Mouse (Mus musculus): Measurements from ENCODE around the gene Fpr3.
A peak's percentile ranks its signal among the peaks of the same experiment; 100 is the strongest.
"Not testable (repeated sequence)": the region's sequence is repeated elsewhere in the genome, so short reads cannot be mapped to it uniquely, and the experiment has no call there.

Fpr3 gene

GRCm38 (mm10) chr17:17883840-17884239 lies 3.8 kb upstream of the Fpr3 start, which contains the start of gene Fpr1:
TSS of gene Fpr1 (minus strand) at chr17:17883940.
- no peak for DNase-seq

GRCm38 (mm10) chr17:17889732-17890425 lies 2.2 kb downstream of the Fpr3 start:
- no peak for DNase-seq

DNA sequence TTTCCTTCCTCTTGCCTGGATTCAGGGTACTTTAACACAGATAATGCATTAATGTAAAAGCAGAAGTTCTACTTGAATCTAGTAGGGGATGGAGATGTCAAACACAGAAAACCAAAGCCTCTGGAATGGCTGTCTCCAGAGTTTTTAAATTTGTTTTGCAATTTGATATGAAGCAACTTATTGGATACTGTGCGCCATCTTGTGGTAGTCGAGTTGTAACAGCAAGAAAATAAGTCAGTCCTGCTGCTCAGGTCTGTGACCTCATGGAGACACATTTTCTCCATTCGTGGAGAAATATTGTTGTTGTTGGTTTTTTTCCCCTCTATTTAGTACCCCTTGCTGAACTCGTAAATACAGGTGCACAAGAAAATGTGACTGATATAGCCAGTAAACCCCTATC lies 8.4 kb downstream of the Fpr3 start:
- DNase-seq: no peak

GRCm38 (mm10) chr17:17899268-17899667 lies 11.6 kb downstream of the Fpr3 start:
- DNase-seq: no peak

DNA sequence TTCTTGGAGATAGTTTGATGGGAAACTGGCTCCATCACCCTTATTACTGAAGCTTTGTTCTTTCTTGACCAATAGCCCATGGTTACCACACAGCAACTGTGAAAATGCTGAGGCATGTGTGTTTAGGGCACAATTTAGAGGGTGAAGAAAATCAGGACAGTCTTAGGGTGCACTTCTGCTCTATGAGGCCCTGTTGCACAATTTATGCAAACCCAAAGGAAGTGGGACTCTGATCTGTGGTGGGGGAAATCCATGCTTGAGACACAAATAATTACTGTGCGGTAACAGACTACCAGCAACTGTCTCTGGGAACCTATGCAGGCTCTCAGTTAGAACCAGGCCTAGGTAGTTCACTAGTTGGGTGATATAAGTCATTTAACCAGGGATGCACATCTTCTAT lies 13.1 kb downstream of the Fpr3 start:
- DNase-seq: no peak

DNA sequence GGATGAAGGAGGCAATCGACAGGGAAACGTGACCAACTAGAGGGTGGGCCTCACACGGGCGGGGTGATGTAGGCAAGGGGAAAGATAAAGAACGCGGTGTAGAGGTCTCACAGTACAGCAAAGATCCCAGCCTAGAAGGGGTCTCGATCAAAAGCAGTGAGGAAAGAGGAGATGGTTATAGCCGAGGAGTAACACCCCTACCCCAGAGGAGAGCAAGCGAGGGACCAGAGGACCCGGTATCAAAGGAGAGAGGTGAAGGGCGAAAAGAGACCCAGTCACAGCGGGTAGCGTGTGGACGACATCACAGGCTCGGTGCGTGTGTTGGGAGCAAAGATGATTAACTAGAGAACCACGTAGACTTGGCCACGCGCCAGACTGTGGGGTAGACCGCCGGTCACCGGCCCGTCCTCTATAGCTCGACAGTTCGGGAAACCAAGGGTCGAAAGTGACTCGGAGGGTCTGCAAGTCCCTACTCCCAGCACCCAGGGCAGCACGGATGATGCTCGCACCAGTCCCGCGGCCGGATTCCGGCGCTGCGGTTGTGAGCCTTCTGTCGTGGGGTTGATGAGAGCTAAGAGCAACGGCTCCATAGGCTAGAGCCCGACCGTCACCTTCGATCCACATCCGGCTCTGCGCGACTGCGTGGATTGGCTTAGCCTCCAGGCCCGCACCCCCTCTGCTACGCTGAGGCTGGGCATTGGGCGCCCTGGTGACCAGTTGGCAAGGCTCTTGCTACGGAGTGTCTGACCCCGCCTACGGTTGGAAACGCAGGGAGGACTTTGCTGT lies 22.2 kb downstream of the Fpr3 start:
- peak; percentile 16 for DNase-seq

DNA sequence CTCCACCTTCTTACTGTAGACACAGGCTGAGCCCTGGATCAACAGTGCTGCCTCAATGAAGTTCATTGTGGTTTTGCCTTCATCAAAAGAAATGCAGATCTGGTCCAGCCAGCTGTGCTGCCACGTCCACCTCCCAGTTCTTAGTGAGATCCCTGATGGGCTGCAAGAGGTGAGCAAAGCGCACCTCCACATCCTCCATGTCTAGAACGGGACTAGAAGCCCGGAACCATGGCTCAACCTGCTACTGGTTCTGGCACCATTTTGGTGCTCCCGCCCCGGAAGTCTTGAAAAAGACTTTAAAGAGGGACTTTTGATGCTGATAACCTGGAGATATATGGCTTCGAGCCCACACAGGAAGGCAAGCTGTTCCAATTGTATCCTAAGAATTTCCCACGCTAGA lies 25.0 kb downstream of the Fpr3 start:
- not testable (repeated sequence) for DNase-seq

GRCm38 (mm10) chr17:17917376-17917775 lies 29.7 kb downstream of the Fpr3 start:
- no peak for DNase-seq

DNA sequence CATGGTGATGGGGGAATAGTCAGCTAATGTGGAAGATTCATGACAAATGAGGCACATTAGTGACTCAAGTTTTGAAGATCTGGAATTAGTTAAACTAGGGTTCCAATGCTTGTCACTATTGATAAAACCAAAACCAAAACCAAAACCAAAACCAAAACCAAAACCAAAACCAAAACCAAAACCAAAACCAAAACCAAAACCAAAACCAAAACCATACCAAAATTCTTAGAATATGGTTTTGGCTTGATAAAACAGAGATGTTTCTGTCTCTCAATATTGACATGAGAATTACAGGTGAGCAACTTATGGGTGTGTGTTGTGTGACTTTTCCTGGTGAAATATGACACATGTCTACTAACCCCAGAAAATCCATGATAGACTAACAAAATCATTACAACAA lies 30.1 kb downstream of the Fpr3 start:
- no peak for DNase-seq

- no peak for DNase-seq
Measured at GRCm38 (mm10) chr17:17973443-17973842, 85.8 kb downstream of the Fpr3 start.

DNA sequence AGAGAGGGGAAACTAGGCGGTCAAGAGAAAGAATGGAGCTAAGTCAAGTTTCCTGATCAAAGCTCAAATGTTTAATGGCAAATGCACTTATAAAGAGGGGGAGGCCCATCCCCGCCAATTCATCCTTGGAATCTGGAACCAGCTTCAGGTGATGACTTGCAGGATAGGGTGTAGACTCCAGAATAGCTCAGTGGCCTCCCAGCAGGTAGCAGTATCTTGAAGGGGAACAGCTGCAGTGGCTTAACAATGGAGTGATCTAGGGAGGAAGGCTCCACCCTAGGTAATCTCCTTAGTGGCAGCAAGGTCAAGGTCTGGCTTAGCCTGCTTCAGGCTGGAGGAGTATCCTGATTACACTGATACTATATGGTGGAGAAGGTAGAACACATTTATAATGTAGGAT lies 93.6 kb downstream of the Fpr3 start:
- not testable (repeated sequence) for DNase-seq

DNA sequence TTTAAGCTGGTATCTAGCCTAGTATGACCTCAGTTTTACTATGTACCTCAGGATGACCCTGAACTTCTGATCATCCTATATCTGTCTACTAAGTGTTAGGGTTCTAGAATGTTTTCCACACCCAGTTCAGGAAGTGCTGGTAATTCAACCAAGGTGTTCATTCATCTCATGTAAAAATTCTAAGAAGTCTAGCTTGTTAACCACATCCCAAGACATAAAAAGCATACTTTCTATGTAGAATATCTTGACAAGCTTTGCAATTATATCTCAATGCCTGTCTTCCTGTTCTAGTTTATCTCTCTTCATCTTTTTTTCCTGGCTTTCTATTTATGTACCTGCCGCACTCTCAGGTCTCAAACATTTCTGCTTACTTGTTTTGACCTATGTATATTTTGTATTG lies 117.1 kb downstream of the Fpr3 start:
- DNase-seq: no peak

Data from thymus, postnatal 25 days (tissue).